Mouse (Mus musculus) forebrain, postnatal 0 days (tissue): ENCODE results near the gene Btg3. TPM values are rescaled to one million over a fixed set of nuclear protein-coding genes. Genes with fewer than 3 reads are reported as not detected.

Experiments used
- ATAC-seq: fragments of 200-750 bp; cut with Nextera tagmentation; 2 replicates; pipeline ENCODE4 v1.8.0; 2017; ENCODE audit warnings: mild to moderate bottlenecking, moderate library complexity
- DNase-seq: peaks from one replicate; pipeline ENCODE4 v3.0.0-alpha.2; 2015
- H3K27ac ChIP-seq: fragments of 300-500 bp; sonication (generic); 2 replicates; pipeline ENCODE4 v1.5.1; 2014; ENCODE audit warnings: low read depth, mild to moderate bottlenecking, antibody characterized with exemption, low read length, moderate library complexity, mixed read lengths
- H3K27me3 ChIP-seq: fragments of 300-500 bp; sonication (generic); 2 replicates; pipeline ENCODE4 v1.6.1; 2014; ENCODE audit warnings: mild to moderate bottlenecking, low read length, mixed read lengths; ENCODE audit not compliant: insufficient read depth
- H3K36me3 ChIP-seq: fragments of 300-500 bp; sonication (generic); 2 replicates; pipeline ENCODE4 v1.6.1; 2014; ENCODE audit warnings: mild to moderate bottlenecking, moderate library complexity; ENCODE audit not compliant: insufficient read depth
- H3K4me1 ChIP-seq: fragments of 300-500 bp; sonication (generic); 2 replicates; pipeline ENCODE4 v1.6.1; 2014; ENCODE audit warnings: antibody characterized with exemption; ENCODE audit not compliant: insufficient read depth
- H3K4me2 ChIP-seq: fragments of 300-500 bp; sonication (generic); 2 replicates; pipeline ENCODE4 v1.6.1; 2014; ENCODE audit warnings: low read depth, mild to moderate bottlenecking, moderate library complexity
- H3K4me3 ChIP-seq: fragments of 300-500 bp; sonication (generic); 2 replicates; pipeline ENCODE4 v1.5.1; 2014; ENCODE audit warnings: low read depth, low read length, mixed read lengths
- H3K9ac ChIP-seq: fragments of 300-500 bp; sonication (generic); 2 replicates; pipeline ENCODE4 v1.6.1; 2014; ENCODE audit warnings: mild to moderate bottlenecking
- H3K9me3 ChIP-seq: fragments of 300-500 bp; sonication (generic); 2 replicates; pipeline ENCODE4 v1.6.1; 2016; ENCODE audit warnings: low read length
- CTCF ChIP-seq: sonication (generic); IDR thresholded peaks from 2 replicates; pipeline ENCODE4 v1.5.1; 2016; ENCODE audit warnings: antibody characterized with exemption, control low read depth, low read depth
- WGBS: fragments of 180-500 bp; shearing (Covaris S2); extraction: QIAGEN DNeasy Blood & Tissue Kit; methylation state at CpG from one replicate; pipeline ENCODE4 v1.1.7; 2014; 5-methylcytosine and 5-hydroxymethylcytosine counted together
- polyA plus RNA-seq: library from polyadenylated mRNA; unstranded; fragments of >200 nt; fragmentation: Nextera tagmentation; extraction: Ambion mirVana; gene quantifications from 2 replicates; pipeline ENCODE4 v1.2.1, GENCODE M21; 2015
- total RNA-seq: library from RNA; depleted of rRNA; stranded (reverse); fragments of >200 nt; gene quantifications from 2 replicates; pipeline ENCODE4 v1.2.3, GENCODE M21; 2014

The Btg3 gene
- total and polyA plus RNA-seq, 2 experiments from 2014 or later: 9.8 to 20.2 TPM

DNA sequence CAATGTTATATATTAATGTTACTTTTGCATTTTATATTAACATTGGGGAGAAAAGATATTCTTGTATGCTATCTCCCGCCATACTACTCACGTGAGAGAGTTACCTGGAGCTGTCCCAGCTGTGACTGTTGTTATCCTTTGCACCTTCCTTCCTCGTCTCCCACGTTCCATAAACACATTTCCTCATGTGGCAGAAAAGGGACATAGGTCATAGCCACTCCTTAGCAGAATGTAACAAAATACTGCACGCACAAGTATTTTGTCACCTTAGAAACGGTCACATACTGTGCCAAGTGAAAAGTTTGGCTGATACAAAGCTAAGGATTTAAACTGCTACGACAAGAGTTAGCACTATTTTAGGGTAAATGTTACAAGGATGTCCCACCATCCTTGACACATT, 49.4 kb downstream of the Btg3 start:
- H3K4me1 ChIP-seq: peaks cover 6% of the 10 kb centered on the region; the same call in 1 of the 2 replicates
- ATAC-seq: no peak
- H3K36me3 ChIP-seq: peaks cover 47% of the 10 kb centered on the region
- H3K9me3 ChIP-seq: no peaks in the 10 kb centered on the region
- no peak overlapping the region for H3K4me2 ChIP-seq
- no peak overlapping the region for H3K9ac ChIP-seq
- no peaks in the 10 kb centered on the region for H3K27me3 ChIP-seq
- no peak for TF ChIP-seq CTCF
- no peak for DNase-seq
- 86% methylated on average over 7 of the region's 7 CpGs for WGBS
- no peak overlapping the region for H3K27ac ChIP-seq
- H3K4me3 ChIP-seq: no peak overlapping the region

DNA sequence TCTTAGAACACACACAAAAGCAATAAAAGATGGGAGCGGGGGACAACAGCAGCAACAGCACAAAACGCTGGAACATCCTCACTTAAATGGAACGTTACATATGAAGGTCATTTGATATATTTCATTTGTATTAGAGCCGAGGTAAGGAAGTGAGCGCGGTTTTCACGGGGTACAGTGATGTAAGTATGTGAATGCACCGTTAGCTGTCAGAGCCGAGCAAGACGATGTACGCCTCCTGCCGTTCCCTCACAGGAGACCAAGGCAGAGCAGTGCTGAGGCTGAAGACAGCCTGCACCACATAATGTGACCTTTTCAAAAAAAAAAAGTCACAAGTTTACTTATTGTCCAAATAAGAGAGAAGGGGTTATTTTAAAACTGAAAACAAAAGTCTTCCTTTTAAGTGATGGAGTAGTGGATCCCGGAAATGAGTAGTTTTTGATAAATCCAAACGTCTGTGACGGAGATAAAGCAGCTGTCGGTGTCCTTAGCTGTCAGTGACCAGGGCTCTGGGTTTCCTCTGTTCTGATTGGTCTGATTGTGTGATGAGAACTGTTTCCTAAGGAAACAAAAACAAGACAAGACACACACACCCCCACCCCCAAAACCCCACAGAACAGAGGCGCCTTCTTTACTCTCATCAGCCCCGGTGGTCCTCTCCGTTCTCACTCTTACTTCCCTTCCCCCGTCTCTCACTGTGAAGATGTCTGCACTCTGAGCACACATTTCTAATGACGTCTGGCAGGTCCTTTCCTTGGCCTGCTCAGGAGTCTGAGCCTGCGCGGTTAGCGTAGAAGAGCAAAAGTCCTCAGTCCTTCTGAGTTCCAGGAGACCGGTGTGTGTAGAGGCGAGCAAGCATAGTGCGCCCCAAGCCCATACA, 50.8 kb downstream of the Btg3 start:
- H3K27ac ChIP-seq: no peak overlapping the region
- no peak for ATAC-seq
- WGBS: 84% methylated on average over 27 of the region's 27 CpGs
- TF ChIP-seq CTCF: no peak
- no peak overlapping the region for H3K4me2 ChIP-seq
- H3K27me3 ChIP-seq: no peaks in the 10 kb centered on the region
- no peaks in the 10 kb centered on the region for H3K9me3 ChIP-seq
- H3K4me3 ChIP-seq: no peak overlapping the region
- H3K36me3 ChIP-seq: peaks cover 41% of the 10 kb centered on the region
- H3K9ac ChIP-seq: no peak overlapping the region
- DNase-seq: no peak
- peaks cover 13% of the 10 kb centered on the region for H3K4me1 ChIP-seq

DNA sequence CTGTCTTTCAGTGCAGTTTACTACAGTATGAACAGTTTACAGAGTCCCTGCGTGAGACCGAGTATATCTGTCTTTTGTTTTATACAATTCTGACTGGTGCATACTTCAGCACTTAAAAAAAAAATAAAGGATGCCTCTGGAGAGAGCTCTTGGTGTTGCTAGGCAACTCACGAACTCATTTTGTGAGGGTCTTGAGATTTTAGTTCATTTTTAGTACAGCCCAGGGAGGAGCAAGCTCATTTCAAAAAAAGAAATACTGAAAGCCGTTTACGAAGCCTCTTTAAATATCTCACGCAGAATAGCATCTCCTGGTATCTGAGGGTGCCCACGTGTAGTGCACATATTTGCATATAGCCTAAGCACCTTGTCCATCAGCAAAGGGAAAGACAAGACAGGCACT, 54.9 kb downstream of the Btg3 start:
- DNase-seq (peak; percentile 68), ATAC-seq (peak; percentile 91)
- Histone ChIP-seq H3K4me3 (no peak overlapping the region), H3K27me3 (no peaks in the 10 kb centered on the region), H3K36me3 (peaks cover 17% of the 10 kb centered on the region), H3K4me1 (peaks cover 13% of the 10 kb centered on the region), H3K4me2 (peak overlapping the region; percentile 40), H3K9ac (no peak overlapping the region), H3K27ac (peak overlapping the region; percentile 75), H3K9me3 (no peaks in the 10 kb centered on the region)
- no peak for TF ChIP-seq CTCF
- WGBS: 4% methylated on average over 7 of the region's 7 CpGs

DNA sequence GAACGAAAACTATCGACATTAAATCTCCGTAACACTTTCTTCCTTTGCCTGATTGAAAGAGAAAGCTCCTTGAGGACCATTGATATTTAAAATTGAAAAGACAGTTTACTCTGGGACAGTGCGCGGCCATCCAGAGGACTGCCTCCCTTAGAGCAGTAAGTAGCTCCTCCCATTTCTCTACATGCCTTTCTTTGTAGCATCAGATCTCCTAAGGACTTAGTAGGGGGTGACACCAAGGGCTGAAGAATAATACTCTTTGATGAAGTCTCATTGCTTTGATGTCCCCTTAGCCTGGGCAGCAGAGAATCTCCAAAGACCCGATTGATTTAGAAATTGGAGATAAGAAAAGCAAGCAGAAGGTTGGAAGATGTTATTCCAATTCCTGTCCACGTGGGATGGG, 55.4 kb downstream of the Btg3 start:
- Histone ChIP-seq H3K9ac (no peak overlapping the region), H3K27ac (peak overlapping the region; percentile 65), H3K27me3 (no peaks in the 10 kb centered on the region), H3K4me3 (0 out of 2 replicates have a peak overlapping the region, but pooled peaks have one; percentile 3), H3K4me2 (peak overlapping the region; percentile 40), H3K36me3 (peaks cover 12% of the 10 kb centered on the region), H3K9me3 (no peaks in the 10 kb centered on the region), H3K4me1 (peaks cover 13% of the 10 kb centered on the region)
- peak; percentile 32 for ATAC-seq
- TF ChIP-seq CTCF: no peak
- WGBS: 8% methylated on average over 7 of the region's 7 CpGs
- no peak for DNase-seq

DNA sequence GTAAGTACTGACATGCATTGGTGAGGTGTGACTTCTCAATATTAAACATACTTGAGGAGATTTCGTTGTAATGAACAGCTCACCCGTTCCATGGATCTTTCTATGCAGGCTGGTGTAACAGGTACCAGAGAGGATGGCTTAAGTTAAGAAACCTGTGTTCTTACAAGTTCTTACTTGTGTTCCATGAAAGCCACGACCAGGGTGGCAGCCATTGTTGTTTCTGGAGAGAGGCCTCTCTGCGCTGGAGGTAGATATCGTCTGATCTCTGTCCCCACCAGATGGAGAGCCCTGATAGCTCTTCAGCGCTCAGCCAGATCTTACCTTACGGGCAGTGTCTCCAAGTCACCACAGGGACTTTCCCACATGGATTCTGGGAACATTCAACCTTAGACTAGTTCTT, 57.3 kb downstream of the Btg3 start:
- no peak overlapping the region for H3K4me3 ChIP-seq
- ATAC-seq: no peak
- no peaks in the 10 kb centered on the region for H3K36me3 ChIP-seq
- H3K27me3 ChIP-seq: no peaks in the 10 kb centered on the region
- DNase-seq: no peak
- no peak for TF ChIP-seq CTCF
- H3K9me3 ChIP-seq: no peaks in the 10 kb centered on the region
- no peak overlapping the region for H3K9ac ChIP-seq
- H3K4me2 ChIP-seq: no peak overlapping the region
- H3K4me1 ChIP-seq: peaks cover 13% of the 10 kb centered on the region
- no peak overlapping the region for H3K27ac ChIP-seq
- 80% methylated on average over 7 of the region's 7 CpGs for WGBS

- H3K4me3 ChIP-seq: no peak overlapping the region
- H3K4me1 ChIP-seq: peaks cover 21% of the 10 kb centered on the region
- no peak overlapping the region for H3K9ac ChIP-seq
- H3K27me3 ChIP-seq: no peaks in the 10 kb centered on the region
- H3K27ac ChIP-seq: no peak overlapping the region
- no peak overlapping the region for H3K4me2 ChIP-seq
- DNase-seq (no peak), ATAC-seq (no peak)
- no peaks in the 10 kb centered on the region for H3K9me3 ChIP-seq
- no peak for TF ChIP-seq CTCF
- no peaks in the 10 kb centered on the region for H3K36me3 ChIP-seq
- WGBS: 69% methylated on average over 7 of the region's 7 CpGs
Observed at GRCm38 (mm10) chr16:78317960-78318359, 59.0 kb downstream of the Btg3 start.

- peak; percentile 80 for TF ChIP-seq CTCF
- Histone ChIP-seq H3K36me3 (no peaks in the 10 kb centered on the region), H3K4me1 (peaks cover 15% of the 10 kb centered on the region; the same call in 1 of the 2 replicates), H3K27ac (no peak overlapping the region), H3K4me3 (no peak overlapping the region), H3K9me3 (no peaks in the 10 kb centered on the region), H3K27me3 (no peaks in the 10 kb centered on the region), H3K9ac (no peak overlapping the region), H3K4me2 (no peak overlapping the region)
- DNase-seq (peak; percentile 54), ATAC-seq (peak; percentile 79)
- WGBS: 74% methylated on average over 9 of the region's 9 CpGs
Observed at GRCm38 (mm10) chr16:78316849-78317248, 60.1 kb downstream of the Btg3 start.
